Mouse (Mus musculus) heart, postnatal 36 days (tissue): ENCODE data around the gene Timm22. TPM values are rescaled to one million over a fixed set of nuclear protein-coding genes. Genes with fewer than 3 reads are reported as not detected.

Experiments
- total RNA-seq, 2 experiments: library from RNA; stranded (reverse); gene quantifications; 2 replicates each; pipeline ENCODE4 v1.2.3; 2021

Gene Timm22
- total RNA-seq, 2 experiments from 2014 or later: 42.4 to 55.2 TPM

Other genes with a start within 250 kb of the Timm22 start
- 10 to 100 TPM; 30.0 to 30.1 TPM for gene Vps53, start 227.3 kb upstream of the Timm22 start, total RNA-seq
- gene Fam57a, start 227.3 kb upstream of the Timm22 start, total RNA-seq: 1 to 10 TPM; 2.5 to 3.0 TPM
- under 1 TPM in 1 of 2 experiments, not detected in 1; 0.49 TPM for gene Dbil5, start 189.3 kb upstream of the Timm22 start, total RNA-seq
- 1 to 10 TPM; 2.3 to 4.5 TPM for gene Gemin4, start 189.3 kb upstream of the Timm22 start, total RNA-seq
- gene Mrm3, start 163.2 kb upstream of the Timm22 start, total RNA-seq: 10 to 100 TPM; 20.5 to 27.9 TPM
- gene Glod4, start 163.2 kb upstream of the Timm22 start, total RNA-seq: 10 to 100 TPM; 39.4 to 40.1 TPM
- gene Nxn, start 7.8 kb upstream of the Timm22 start, total RNA-seq: 10 to 100 TPM; 12.3 to 15.7 TPM
- 10 to 100 TPM; 25.8 TPM for gene Abr, start 215.4 kb downstream of the Timm22 start, total RNA-seq